Mouse (Mus musculus) embryonic facial prominence, embryonic 14.5 days (tissue): ENCODE measurements at regions not wholly inside any gene's neighbourhood (a gene's known extent, or its start where the extent isn't known, plus 50 kb on each side); places are given as distances from the start of the nearest gene placed in this dataset.

Source experiments
- ATAC-seq: fragments of 200-750 bp; cut with Nextera tagmentation; 2 replicates; pipeline ENCODE4 v1.8.0; 2017; ENCODE audit warnings: low read depth, moderate number of reproducible peaks, moderate TSS enrichment
- DNase-seq: peaks from one replicate; pipeline ENCODE4 v3.0.0-alpha.2; 2015; ENCODE audit warnings: low spot score
- H3K27ac ChIP-seq: fragments of 300-500 bp; sonication (generic); replicated peaks from 2 replicates; pipeline ENCODE4 v1.5.1; 2014; ENCODE audit warnings: low read depth, mild to moderate bottlenecking, low read length, moderate library complexity
- H3K27me3 ChIP-seq: fragments of 300-500 bp; sonication (generic); replicated peaks from 2 replicates; pipeline ENCODE4 v1.6.1; 2014; ENCODE audit warnings: low read length; ENCODE audit not compliant: control insufficient read depth, insufficient read depth
- H3K36me3 ChIP-seq: fragments of 300-500 bp; sonication (generic); 2 replicates; pipeline ENCODE4 v1.6.1; 2014; ENCODE audit warnings: low read length, mixed read lengths; ENCODE audit not compliant: control insufficient read depth, insufficient read depth
- H3K4me1 ChIP-seq: fragments of 300-500 bp; sonication (generic); 2 replicates; pipeline ENCODE4 v1.6.1; 2014; ENCODE audit warnings: antibody characterized with exemption, low read length; ENCODE audit not compliant: control insufficient read depth, insufficient read depth
- H3K4me2 ChIP-seq: fragments of 300-500 bp; sonication (generic); 2 replicates; pipeline ENCODE4 v1.6.1; 2014; ENCODE audit warnings: low read depth, mild to moderate bottlenecking, low read length, moderate library complexity, mixed read lengths
- H3K4me3 ChIP-seq: fragments of 300-500 bp; sonication (generic); 2 replicates; pipeline ENCODE4 v1.5.1; 2014; ENCODE audit warnings: low read depth, mild to moderate bottlenecking, low read length
- H3K9ac ChIP-seq: fragments of 300-500 bp; sonication (generic); 2 replicates; pipeline ENCODE4 v1.6.1; 2014; ENCODE audit warnings: low read depth, mild to moderate bottlenecking, low read length, moderate library complexity, mixed read lengths
- H3K9me3 ChIP-seq: fragments of 300-500 bp; sonication (generic); 2 replicates; pipeline ENCODE4 v1.6.1; 2016; ENCODE audit warnings: low read length; ENCODE audit not compliant: control insufficient read depth
- WGBS: fragments of 180-500 bp; shearing (Covaris S2); extraction: QIAGEN DNeasy Blood & Tissue Kit; methylation state at CpG from one replicate; pipeline ENCODE4 v1.1.7; 2014; 5-methylcytosine and 5-hydroxymethylcytosine counted together

DNA sequence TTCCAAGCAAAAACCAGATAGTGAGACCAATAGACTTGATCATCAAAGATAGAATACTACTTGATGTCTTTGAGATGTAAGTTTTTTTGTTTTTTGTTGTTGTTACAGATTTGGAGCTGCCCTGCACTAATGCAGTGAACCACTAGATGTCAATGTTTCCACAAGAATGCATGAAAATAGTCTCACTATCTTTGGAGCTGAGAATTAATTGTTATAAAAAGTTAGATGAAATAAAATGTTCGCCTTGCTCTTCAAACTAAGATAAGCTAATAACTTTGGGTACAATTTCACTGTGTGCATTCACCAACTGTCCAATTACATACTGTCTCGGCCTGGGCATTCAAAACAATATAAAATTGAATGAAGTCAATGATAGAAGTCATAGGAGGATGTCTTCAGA lies 223.2 kb upstream of the Agtr1b start:
- no peak overlapping the region for H3K4me3 ChIP-seq
- ATAC-seq (no peak), DNase-seq (peak; percentile 23)

DNA sequence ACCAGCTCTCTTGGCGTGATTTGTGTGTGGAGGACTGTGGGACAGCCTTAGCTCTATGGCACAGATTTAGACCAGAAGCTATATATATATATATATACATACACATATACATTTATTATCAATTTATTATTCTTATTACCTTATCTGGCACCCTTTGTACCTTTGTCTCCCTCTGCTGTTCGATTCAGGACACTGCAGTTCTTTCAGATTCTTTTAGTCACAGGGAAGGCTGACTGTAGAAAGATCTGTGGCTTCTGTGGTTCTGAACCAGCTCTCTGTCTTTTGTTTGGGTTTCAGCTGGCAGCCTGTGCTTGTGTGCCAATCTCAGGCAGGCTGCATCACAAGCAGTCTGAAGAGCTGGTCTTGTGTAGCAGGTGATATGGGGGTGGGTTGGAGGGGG lies 184.6 kb upstream of the Agtr1b start:
- no peak for DNase-seq
- WGBS = 48% methylated on average over 2 of the region's 2 CpGs

More for the DNA sequence above, 223.2 kb upstream of the Agtr1b start:
- Histone ChIP-seq H3K36me3 (no peaks in the 10 kb centered on the region), H3K9me3 (no peaks in the 10 kb centered on the region), H3K27ac (no peak overlapping the region), H3K4me2 (no peak overlapping the region), H3K9ac (no peak overlapping the region), H3K27me3 (no peaks in the 10 kb centered on the region), H3K4me1 (no peaks in the 10 kb centered on the region)
- 33% methylated on average over 2 of the region's 2 CpGs for WGBS

DNA sequence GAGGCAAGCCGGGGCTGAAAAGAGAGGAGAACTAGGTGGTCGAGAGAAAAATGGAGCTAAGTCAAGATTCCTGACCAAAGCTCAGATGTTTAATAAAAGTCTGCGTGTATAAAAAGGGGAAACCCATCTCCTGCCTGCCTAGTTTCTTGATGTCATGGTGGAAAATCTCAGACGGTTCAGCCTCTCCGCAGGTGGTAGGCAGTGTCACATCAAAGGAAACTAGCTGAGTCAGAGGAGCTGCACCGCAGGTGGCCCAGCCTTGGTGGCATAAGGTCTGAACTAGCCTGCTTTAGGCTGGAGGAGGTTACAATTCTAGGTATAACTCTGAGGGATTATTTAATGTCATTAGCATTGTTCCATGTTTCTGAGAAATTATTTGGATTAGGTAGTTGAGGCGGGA lies 177.0 kb upstream of the Agtr1b start:
- no peak for ATAC-seq
- H3K27ac ChIP-seq = no peak overlapping the region
- DNase-seq = no peak
- no peaks in the 10 kb centered on the region for H3K27me3 ChIP-seq
- H3K36me3 ChIP-seq = no peaks in the 10 kb centered on the region
- H3K9me3 ChIP-seq = no peaks in the 10 kb centered on the region
- H3K4me1 ChIP-seq = no peaks in the 10 kb centered on the region
- no peak overlapping the region for H3K4me3 ChIP-seq
- H3K4me2 ChIP-seq = no peak overlapping the region
- H3K9ac ChIP-seq = no peak overlapping the region
- WGBS = 63% methylated on average over 7 of the region's 7 CpGs

More for the DNA sequence above, 184.6 kb upstream of the Agtr1b start:
- no peak overlapping the region for H3K9ac ChIP-seq
- no peaks in the 10 kb centered on the region for H3K4me1 ChIP-seq
- no peaks in the 10 kb centered on the region for H3K27me3 ChIP-seq
- H3K36me3 ChIP-seq = no peaks in the 10 kb centered on the region
- no peaks in the 10 kb centered on the region for H3K9me3 ChIP-seq
- H3K4me3 ChIP-seq = no peak overlapping the region
- no peak for ATAC-seq
- H3K27ac ChIP-seq = no peak overlapping the region
- H3K4me2 ChIP-seq = no peak overlapping the region

DNA sequence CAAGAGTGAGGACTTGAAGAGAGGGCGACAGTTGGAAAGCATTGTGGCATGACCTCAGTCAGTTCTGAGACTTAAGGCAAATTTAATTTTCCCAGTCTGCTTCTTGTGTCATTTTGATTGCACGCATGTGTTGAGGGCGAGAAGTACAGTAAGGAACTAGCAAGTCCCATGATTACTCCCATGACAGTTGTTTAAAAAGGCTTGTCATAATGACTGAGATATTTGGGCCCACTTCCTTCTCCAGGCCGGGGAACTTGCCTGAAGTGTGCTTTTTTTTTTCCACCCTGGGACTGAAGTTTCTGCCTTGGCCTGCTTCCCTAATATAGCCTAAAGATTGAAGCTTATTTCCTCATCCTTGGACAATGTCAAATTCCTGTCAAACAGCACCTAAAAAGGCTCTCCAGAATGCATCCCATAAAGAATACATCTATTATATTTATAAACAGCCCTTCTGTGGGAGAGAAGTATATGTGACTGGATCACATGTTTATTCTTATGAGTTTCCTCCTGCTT lies 171.6 kb upstream of the Agtr1b start:
- Histone ChIP-seq H3K9ac (no peak overlapping the region), H3K9me3 (peaks cover 3% of the 10 kb centered on the region; the same call in 1 of the 2 replicates), H3K36me3 (no peaks in the 10 kb centered on the region), H3K4me2 (no peak overlapping the region), H3K4me3 (no peak overlapping the region), H3K4me1 (no peaks in the 10 kb centered on the region), H3K27me3 (no peaks in the 10 kb centered on the region), H3K27ac (no peak overlapping the region)
- ATAC-seq = no peak
- no peak for DNase-seq
- WGBS = 64% methylated on average over 4 of the region's 4 CpGs

DNA sequence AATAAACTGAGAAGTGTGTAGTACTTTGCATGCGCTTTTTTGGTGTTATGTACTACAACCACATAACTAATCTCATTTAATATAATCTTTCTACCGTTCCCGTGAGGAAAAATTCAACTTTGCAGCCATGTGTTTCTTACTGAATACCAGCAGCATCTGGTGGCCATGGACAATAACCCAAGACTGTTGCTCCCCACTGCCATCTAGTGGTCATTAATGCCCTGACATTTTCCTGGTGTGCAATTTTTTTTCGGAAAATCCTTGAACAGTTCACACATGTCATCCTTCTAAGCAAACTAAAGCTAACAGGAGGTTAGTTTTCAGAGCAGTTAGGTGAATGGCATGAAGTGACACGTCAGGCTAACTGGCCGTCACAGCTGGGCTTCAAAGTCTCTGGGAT lies 153.8 kb upstream of the Agtr1b start:
- Histone ChIP-seq H3K4me3 (no peak overlapping the region), H3K27ac (no peak overlapping the region), H3K9ac (no peak overlapping the region), H3K9me3 (no peaks in the 10 kb centered on the region), H3K36me3 (no peaks in the 10 kb centered on the region), H3K27me3 (no peaks in the 10 kb centered on the region), H3K4me1 (no peaks in the 10 kb centered on the region), H3K4me2 (no peak overlapping the region)
- peak; percentile 39 for DNase-seq
- 43% methylated on average over 6 of the region's 6 CpGs for WGBS
- ATAC-seq = no peak

DNA sequence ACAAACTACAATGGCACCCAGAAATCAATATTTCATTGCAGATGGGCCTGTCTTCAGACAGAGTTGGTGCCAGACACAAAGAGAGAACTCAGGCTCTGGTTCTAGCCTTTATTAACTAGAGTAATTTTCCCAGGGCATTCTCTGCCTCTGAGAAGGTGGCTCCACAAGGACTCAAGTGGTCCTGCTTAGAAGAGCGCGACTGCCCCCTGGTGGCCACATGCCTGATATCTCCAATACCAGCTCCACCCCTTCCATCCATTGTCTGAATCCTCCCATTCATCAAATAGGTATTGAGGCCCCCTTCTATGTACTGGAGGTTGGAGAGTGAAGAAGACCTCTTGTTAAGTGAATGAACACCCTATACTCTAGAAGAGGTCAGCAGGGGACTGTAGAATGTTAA lies 142.2 kb upstream of the Agtr1b start:
- peak; percentile 84; the same call in 1 of the 2 replicates for ATAC-seq
- no peak overlapping the region for H3K9ac ChIP-seq
- H3K4me3 ChIP-seq = no peak overlapping the region
- H3K36me3 ChIP-seq = no peaks in the 10 kb centered on the region
- no peaks in the 10 kb centered on the region for H3K4me1 ChIP-seq
- peak; percentile 89 for DNase-seq
- H3K27ac ChIP-seq = no peak overlapping the region
- 0% methylated on average over 2 of the region's 2 CpGs for WGBS
- no peaks in the 10 kb centered on the region for H3K27me3 ChIP-seq
- H3K9me3 ChIP-seq = no peaks in the 10 kb centered on the region
- no peak overlapping the region for H3K4me2 ChIP-seq

DNA sequence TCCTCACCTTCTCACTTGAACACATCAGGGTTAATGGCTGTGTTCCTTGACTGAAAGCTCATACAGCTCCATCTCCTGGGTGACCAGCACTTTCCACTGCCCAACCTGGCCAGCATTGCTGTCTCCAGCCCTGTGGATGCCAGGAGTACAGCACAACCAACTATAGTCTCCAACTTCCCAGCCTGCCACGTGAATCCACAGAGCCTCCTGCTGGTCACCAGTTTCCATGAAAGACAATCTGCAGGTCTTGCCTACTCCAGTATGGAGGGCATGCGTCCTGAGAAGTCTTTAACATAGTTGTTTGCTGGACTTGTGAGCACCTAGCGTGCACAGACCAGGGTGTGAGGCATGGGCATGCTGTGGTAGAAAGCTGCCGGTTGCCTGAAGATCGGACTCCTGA lies 138.6 kb upstream of the Agtr1b start:
- no peaks in the 10 kb centered on the region for H3K27me3 ChIP-seq
- H3K9ac ChIP-seq = no peak overlapping the region
- no peak overlapping the region for H3K4me2 ChIP-seq
- no peaks in the 10 kb centered on the region for H3K36me3 ChIP-seq
- H3K4me1 ChIP-seq = no peaks in the 10 kb centered on the region
- WGBS = 87% methylated on average over 5 of the region's 5 CpGs
- no peak overlapping the region for H3K4me3 ChIP-seq
- DNase-seq (no peak), ATAC-seq (no peak)
- H3K9me3 ChIP-seq = no peaks in the 10 kb centered on the region
- no peak overlapping the region for H3K27ac ChIP-seq
